Mouse (Mus musculus) midbrain, embryonic 10.5 days (tissue): ENCODE results near the gene Icam2. TPM values are rescaled to one million over a fixed set of nuclear protein-coding genes. Genes with fewer than 3 reads are reported as not detected.
A peak's percentile ranks its signal among the peaks of the same experiment; 100 is the strongest.
"Not testable (repeated sequence)": the region's sequence is repeated elsewhere in the genome, so short reads cannot be mapped to it uniquely, and the experiment has no call there.

ENCODE experiments used
- DNase-seq: peaks from one replicate; pipeline ENCODE4 v3.0.0-alpha.2; 2017; ENCODE audit warnings: low spot score
- H3K27ac ChIP-seq: fragments of 300-500 bp; sonication (generic); replicated peaks from 2 replicates; pipeline ENCODE4 v1.5.1; 2016; ENCODE audit warnings: mild to moderate bottlenecking
- H3K27me3 ChIP-seq: fragments of 300-500 bp; sonication (generic); 2 replicates; pipeline ENCODE4 v1.6.1; 2016; ENCODE audit warnings: low read depth, mild to moderate bottlenecking; ENCODE audit not compliant: poor library complexity, severe bottlenecking
- H3K36me3 ChIP-seq: fragments of 300-500 bp; sonication (generic); 2 replicates; pipeline ENCODE4 v1.6.1; 2016; ENCODE audit warnings: mild to moderate bottlenecking, moderate library complexity
- H3K4me1 ChIP-seq: fragments of 300-500 bp; sonication (generic); 2 replicates; pipeline ENCODE4 v1.6.1; 2016
- H3K4me3 ChIP-seq: fragments of 300-500 bp; sonication (generic); 2 replicates; pipeline ENCODE4 v1.5.1; 2016; ENCODE audit warnings: mild to moderate bottlenecking, moderate library complexity
- H3K9me3 ChIP-seq: fragments of 300-500 bp; sonication (generic); replicated peaks from 2 replicates; pipeline ENCODE4 v1.6.1; 2016; ENCODE audit warnings: mild to moderate bottlenecking
- WGBS: fragments of 180-500 bp; shearing (Covaris S2); methylation state at CpG from one replicate; pipeline ENCODE4 v1.1.7; 2016; 5-methylcytosine and 5-hydroxymethylcytosine counted together
- polyA plus RNA-seq: library from polyadenylated mRNA; unstranded; fragments of >200 nt; fragmentation: Nextera tagmentation; extraction: Ambion mirVana; gene quantifications from 2 replicates; pipeline ENCODE4 v1.2.1, GENCODE M21; 2016

Icam2 gene
- polyA plus RNA-seq, 1 experiment from 2014 or later, result 15.0 TPM

DNA sequence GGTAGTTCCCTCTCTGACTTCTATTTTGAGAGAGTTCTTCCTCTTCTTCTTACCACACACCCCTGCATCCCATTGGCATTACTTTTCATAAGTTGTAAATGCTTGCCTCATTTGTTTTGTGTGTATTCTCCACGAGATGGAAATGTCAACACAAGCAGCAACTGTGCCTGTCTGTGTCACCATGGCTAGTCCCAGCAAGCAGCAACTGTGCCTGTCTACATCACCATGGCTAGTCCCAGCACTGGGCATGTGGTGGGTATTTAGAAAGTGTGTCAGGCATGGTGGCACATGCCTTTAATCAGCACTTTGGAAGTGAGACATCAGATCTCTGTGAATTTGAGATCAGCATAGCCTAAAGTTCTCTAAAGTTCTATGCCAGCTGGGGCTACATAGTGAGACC, 33.7 kb downstream of the Icam2 start:
- DNase-seq, result no peak
- WGBS, result 69% methylated on average over 1 of the region's 1 CpGs
- no peak overlapping the region for H3K4me3 ChIP-seq
- peaks cover 4% of the 10 kb centered on the region; the same call in 1 of the 2 replicates for H3K27me3 ChIP-seq
- H3K36me3 ChIP-seq, result no peaks in the 10 kb centered on the region
- H3K9me3 ChIP-seq, result no peaks in the 10 kb centered on the region
- H3K27ac ChIP-seq, result no peak overlapping the region
- H3K4me1 ChIP-seq, result peaks cover 9% of the 10 kb centered on the region

DNA sequence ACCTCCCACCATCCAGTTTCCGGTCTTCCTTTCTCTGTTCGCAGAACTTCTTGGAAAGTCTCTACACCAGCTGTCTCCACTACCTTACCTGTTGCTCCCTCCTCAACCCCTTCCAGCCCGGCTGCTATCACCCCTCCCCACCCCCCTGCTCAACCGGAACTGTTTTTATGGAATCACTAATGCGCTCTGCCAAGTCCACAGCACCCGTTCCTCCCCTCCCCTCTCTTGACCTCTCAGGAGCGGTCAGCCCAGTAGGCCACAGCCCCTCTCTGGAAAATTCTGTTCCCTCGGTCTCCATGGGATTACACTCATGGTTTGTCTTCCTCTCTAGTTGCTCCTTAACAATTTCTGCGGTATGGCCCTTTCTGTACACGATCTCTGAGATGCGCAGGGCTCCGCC, 34.7 kb downstream of the Icam2 start, which contains the start of gene Scn4a:
Gene Scn4a, minus strand, starts transcription at position 101 of the 400 bp plus-strand sequence.
- peaks cover 9% of the 10 kb centered on the region for H3K4me1 ChIP-seq

DNA sequence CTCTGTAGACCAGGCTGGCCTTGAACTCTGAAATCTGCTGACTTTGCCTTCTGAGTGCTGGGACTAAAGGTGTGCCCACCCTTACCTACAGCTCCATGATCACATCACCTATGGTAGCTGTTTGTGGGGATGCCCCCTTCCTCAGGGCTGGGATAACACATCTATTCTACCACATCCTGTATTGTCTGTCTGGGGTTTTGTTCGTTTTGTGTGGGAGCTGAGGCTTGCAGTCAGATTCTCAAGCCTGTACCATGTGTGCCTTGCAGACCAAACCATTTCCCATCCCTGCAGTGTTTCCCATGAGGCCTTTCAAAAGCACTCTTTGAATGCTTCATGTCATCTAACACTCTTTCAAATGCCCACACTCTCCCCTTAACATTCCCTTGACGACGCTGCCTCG, 35.9 kb downstream of the Icam2 start:
- 89% methylated on average over 4 of the region's 4 CpGs for WGBS

More for the DNA sequence above, 34.7 kb downstream of the Icam2 start, which contains the start of gene Scn4a:
- no peak for DNase-seq
- no peaks in the 10 kb centered on the region for H3K36me3 ChIP-seq
- H3K27ac ChIP-seq, result no peak within 1 kb of the TSS
- 93% methylated on average over 12 of the region's 12 CpGs for WGBS
- no peaks in the 10 kb centered on the region for H3K9me3 ChIP-seq
- H3K4me3 ChIP-seq, result no peak within 1 kb of the TSS
- peaks cover 6% of the 10 kb centered on the region; the same call in 1 of the 2 replicates for H3K27me3 ChIP-seq

DNA sequence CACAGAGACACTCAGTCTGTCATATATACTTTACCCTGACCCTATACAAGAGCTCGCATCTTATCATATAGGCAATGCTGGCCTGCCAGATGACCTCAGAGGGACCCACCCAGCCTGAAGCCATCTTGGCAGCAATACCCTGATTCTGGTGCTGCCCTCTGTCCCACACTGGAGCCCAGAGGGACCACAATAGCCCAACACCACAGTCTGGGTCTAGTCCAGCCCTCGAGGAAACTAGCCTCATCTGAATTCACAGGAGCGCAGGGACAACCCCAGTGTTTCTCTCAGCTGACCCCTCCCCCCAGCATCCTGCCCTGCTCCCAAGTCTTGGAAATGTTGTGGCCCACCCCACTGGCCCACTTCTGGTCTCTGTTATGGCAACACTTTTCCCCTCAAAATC, 36.6 kb downstream of the Icam2 start:
- Histone ChIP-seq H3K4me3 (no peak overlapping the region), H3K27me3 (peaks cover 6% of the 10 kb centered on the region; the same call in 1 of the 2 replicates)
- 78% methylated on average over 3 of the region's 3 CpGs for WGBS

More for the DNA sequence above, 35.9 kb downstream of the Icam2 start:
- H3K27ac ChIP-seq, result no peak overlapping the region
- no peak overlapping the region for H3K4me3 ChIP-seq
- H3K4me1 ChIP-seq, result peaks cover 9% of the 10 kb centered on the region
- peaks cover 6% of the 10 kb centered on the region; the same call in 1 of the 2 replicates for H3K27me3 ChIP-seq
- DNase-seq, result no peak
- H3K36me3 ChIP-seq, result no peaks in the 10 kb centered on the region
- no peaks in the 10 kb centered on the region for H3K9me3 ChIP-seq

DNA sequence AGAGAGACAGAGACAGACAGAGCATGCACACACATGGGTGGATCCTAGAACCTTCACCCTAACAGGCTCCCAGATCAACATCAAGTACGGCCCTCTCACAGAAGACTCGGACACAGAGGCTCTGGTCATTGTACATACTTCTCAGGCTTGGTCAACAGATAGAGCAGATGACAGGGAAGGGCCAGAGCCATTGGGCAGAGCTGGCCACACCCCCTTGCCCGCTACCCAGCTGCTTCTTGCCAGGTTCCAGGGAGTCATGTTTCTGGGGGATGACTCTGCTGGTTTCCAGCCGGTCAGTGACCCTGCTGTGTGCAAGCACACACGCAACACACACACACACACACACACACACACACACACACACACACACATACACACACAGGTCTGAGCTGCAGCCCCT, 37.0 kb downstream of the Icam2 start:
- H3K27ac ChIP-seq, result no peak overlapping the region
- H3K9me3 ChIP-seq, result no peaks in the 10 kb centered on the region
- H3K36me3 ChIP-seq, result no peaks in the 10 kb centered on the region
- 57% methylated on average over 5 of the region's 5 CpGs for WGBS
- H3K4me3 ChIP-seq, result no peak overlapping the region
- peaks cover 9% of the 10 kb centered on the region for H3K4me1 ChIP-seq
- no peak for DNase-seq
- peaks cover 6% of the 10 kb centered on the region; the same call in 1 of the 2 replicates for H3K27me3 ChIP-seq

More for the DNA sequence above, 36.6 kb downstream of the Icam2 start:
- H3K36me3 ChIP-seq, result no peaks in the 10 kb centered on the region
- 0 out of 2 replicates have a peak overlapping the region, but pooled peaks have one; percentile 49 for H3K27ac ChIP-seq
- no peaks in the 10 kb centered on the region for H3K9me3 ChIP-seq
- H3K4me1 ChIP-seq, result peaks cover 9% of the 10 kb centered on the region
- no peak for DNase-seq

DNA sequence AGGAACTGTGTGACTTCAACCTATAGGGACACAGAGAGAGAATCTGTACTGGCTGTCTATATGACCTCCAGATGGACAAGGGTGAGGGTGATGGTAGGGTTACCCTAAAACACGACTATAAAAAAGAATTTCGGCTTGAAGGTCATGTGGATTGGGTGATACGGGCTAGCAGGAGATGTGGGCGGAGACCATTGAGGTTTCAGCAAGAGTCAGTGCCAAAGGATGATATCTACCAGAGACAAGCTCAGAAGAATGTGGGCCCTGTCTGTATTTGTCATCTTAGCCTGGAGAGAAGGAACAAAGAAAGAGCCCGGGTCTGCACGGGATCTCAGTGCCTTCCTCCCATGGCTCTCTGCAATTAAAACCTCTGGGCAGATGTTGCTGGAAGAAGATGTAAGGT, 38.1 kb downstream of the Icam2 start:
- DNase-seq, result no peak
- Histone ChIP-seq H3K36me3 (no peaks in the 10 kb centered on the region), H3K27me3 (peaks cover 6% of the 10 kb centered on the region; the same call in 1 of the 2 replicates), H3K4me1 (peaks cover 20% of the 10 kb centered on the region), H3K27ac (no peak overlapping the region), H3K4me3 (no peak overlapping the region), H3K9me3 (no peaks in the 10 kb centered on the region)
- 84% methylated on average over 6 of the region's 6 CpGs for WGBS

DNA sequence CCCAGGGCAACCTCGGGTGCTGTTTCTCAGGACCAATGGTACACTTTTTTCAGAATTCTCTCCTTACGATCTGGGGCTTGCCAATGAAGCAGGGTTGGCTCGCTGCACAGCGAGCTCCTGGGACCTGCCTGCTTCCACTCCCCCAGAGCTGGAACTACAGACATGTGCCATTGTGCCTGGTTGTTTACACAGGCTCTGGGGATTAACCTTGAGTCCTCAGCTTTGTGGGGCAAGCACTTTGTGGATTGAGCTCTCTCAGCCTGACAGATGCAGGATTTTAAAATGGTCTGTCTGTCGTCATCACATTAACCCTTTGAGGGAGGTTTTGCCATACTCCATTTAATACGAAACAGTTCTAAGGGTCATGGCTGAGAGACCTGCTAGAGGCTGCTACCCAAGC, 43.0 kb downstream of the Icam2 start:
- peak overlapping the region; percentile 64 for H3K27ac ChIP-seq
- H3K9me3 ChIP-seq, result no peaks in the 10 kb centered on the region
- 50% methylated on average over 6 of the region's 6 CpGs for WGBS
- peak; percentile 33 for DNase-seq
- peaks cover 6% of the 10 kb centered on the region; the same call in 1 of the 2 replicates for H3K27me3 ChIP-seq
- H3K4me3 ChIP-seq, result no peak overlapping the region
- H3K4me1 ChIP-seq, result peaks cover 37% of the 10 kb centered on the region
- H3K36me3 ChIP-seq, result no peaks in the 10 kb centered on the region

DNA sequence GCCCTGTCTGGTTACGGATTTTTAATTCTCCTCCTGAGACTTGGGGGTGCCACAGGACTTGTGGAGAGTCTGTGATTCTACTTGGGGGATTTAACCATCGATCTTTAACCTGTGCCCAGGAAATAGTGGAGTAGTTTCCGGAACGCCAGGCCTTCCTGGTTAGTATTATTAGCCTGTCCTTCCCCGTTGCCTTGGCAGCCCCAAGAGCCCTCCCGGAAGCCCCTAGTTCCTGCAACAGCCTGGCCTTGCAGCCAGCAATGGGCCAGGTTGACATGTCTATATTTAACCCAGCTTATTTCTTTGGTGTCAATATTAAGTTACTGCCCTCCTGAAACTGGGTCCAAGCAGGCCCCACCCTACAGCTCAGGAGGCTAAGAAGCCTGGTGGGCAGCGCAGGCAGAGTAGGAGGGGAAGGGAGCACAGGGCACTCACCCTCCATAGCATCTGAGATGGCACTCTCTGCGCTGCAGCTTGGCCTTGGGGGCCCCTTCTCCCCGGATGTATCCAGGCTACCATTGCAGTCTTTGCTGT, 46.8 kb downstream of the Icam2 start:
- Histone ChIP-seq H3K4me1 (peaks cover 52% of the 10 kb centered on the region), H3K9me3 (no peaks in the 10 kb centered on the region), H3K36me3 (no peaks in the 10 kb centered on the region), H3K27me3 (no peaks in the 10 kb centered on the region), H3K27ac (no peak overlapping the region), H3K4me3 (no peak overlapping the region)
- 84% methylated on average over 9 of the region's 9 CpGs for WGBS
- no peak for DNase-seq

DNA sequence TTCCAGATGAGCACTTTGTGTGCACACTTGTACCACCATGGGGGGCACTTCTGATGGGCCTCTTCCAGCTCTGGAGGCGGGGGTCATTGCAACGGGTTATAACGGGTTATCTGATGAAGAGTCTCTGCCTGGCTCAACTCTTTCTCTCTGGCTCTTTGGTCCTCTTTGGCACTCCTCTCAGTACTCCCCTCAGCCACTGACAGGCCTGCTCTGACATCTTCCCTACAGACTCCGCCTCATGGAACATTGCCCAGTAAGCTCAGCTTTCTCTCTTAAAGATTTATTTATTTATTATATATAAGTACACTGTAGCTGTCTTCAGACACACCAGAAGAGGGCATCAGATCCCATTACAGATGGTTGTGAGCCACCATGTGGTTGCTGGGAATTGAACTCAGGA, 48.6 kb downstream of the Icam2 start:
- not testable (repeated sequence) for H3K27me3 ChIP-seq, H3K27ac ChIP-seq, DNase-seq, H3K9me3 ChIP-seq, H3K4me3 ChIP-seq, H3K36me3 ChIP-seq
- peaks cover 38% of the 10 kb centered on the region for H3K4me1 ChIP-seq
- 90% methylated on average over 4 of the region's 4 CpGs for WGBS

DNA sequence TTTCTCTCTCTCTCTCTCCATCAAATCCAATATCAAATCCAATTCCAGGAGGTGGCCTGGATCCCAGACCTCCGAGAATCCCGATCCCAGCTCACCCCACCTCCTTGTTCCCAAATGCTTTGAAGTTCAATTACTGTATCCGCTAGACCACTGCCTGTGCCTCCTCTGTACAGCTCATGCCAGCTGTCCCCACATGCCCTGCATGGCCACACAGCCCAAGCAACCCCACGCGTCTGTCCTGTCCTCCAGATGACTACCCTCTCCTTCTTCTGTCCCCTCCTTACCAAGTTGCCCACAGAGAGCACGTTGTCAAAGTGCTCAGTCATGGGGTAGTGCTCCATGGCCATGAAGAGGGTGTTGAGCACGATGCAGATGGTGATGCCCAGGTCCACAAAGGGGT, 49.0 kb downstream of the Icam2 start:
- H3K4me3 ChIP-seq, result no peak overlapping the region
- no peaks in the 10 kb centered on the region for H3K27me3 ChIP-seq
- WGBS, result 83% methylated on average over 7 of the region's 7 CpGs
- DNase-seq, result no peak
- H3K4me1 ChIP-seq, result peaks cover 38% of the 10 kb centered on the region
- no peaks in the 10 kb centered on the region for H3K36me3 ChIP-seq
- H3K9me3 ChIP-seq, result no peaks in the 10 kb centered on the region
- H3K27ac ChIP-seq, result peak overlapping the region; percentile 56; the same call in 1 of the 2 replicates

DNA sequence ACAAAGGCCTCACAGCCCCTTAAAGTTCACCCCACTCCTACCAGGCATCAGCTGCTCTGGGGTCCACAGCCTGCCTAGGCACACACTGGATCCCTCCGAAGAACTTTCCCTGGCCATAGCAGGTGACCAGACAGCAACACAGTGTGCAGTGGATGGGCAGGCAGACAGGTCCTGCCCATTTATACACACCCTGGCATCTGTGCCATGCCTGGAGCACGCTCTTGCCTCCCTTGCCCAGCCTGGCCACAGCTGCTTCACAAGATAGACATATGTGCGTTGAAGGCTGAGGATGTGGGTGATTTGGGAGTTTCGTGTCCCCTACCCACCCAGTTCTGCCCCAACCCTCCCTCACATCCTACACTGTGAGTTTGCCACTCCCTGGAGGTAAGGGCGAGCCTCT, 49.8 kb downstream of the Icam2 start:
- H3K4me3 ChIP-seq, result no peak overlapping the region
- 78% methylated on average over 5 of the region's 5 CpGs for WGBS
- peak overlapping the region; percentile 56; the same call in 1 of the 2 replicates for H3K27ac ChIP-seq
- H3K27me3 ChIP-seq, result no peaks in the 10 kb centered on the region
- no peak for DNase-seq
- peaks cover 34% of the 10 kb centered on the region for H3K4me1 ChIP-seq
- no peaks in the 10 kb centered on the region for H3K9me3 ChIP-seq
- H3K36me3 ChIP-seq, result no peaks in the 10 kb centered on the region

DNA sequence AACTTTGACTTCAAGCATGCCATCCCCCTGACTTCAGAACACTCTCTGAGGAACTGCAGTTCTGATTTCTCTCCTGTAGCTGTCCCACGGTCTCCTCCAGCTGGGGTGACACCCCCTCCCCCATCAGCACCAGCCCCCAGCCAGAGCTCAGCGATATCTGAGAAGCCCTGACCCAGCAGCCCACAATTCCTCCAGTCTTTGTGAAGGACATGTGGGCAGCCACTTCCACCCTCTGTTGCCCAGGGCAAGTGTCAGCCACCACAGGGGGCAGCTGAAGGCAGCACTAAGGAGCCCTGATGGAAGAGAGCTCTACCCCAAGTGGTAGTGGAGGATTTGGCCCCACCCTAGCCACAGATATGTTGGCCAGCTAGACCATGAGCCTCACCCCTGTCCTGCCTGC, 53.8 kb downstream of the Icam2 start:
- no peak overlapping the region for H3K27ac ChIP-seq
- H3K9me3 ChIP-seq, result no peaks in the 10 kb centered on the region
- H3K36me3 ChIP-seq, result no peaks in the 10 kb centered on the region
- H3K4me3 ChIP-seq, result no peak overlapping the region
- H3K27me3 ChIP-seq, result no peaks in the 10 kb centered on the region
- no peak for DNase-seq
- H3K4me1 ChIP-seq, result peaks cover 23% of the 10 kb centered on the region
- 23% methylated on average over 2 of the region's 2 CpGs for WGBS

DNA sequence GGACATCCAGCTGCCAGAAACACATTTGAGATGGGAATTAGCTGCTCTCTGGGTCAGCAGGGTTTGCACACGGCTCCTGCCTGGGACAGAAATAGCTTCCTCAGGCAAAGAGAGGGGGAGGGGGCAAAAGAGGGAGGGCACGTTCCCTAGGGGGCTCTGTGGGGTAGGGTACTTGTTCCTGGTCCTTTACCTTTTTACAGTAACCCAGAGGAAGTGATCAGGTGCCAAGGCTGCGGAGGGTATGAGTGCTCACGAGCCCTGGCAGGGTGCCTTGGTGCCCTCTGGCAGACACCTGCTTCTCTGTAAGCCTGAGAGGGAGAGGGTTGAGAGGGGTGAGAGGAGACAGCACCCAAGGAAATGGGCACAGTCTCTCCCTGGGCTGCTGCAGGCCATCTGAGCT, 55.4 kb downstream of the Icam2 start:
- no peak for DNase-seq
- Histone ChIP-seq H3K27ac (no peak overlapping the region; the same call in 1 of the 2 replicates), H3K36me3 (no peaks in the 10 kb centered on the region), H3K9me3 (no peaks in the 10 kb centered on the region), H3K4me1 (peaks cover 16% of the 10 kb centered on the region), H3K4me3 (no peak overlapping the region), H3K27me3 (no peaks in the 10 kb centered on the region)
- 66% methylated on average over 4 of the region's 4 CpGs for WGBS
